Mouse (Mus musculus) right cerebral cortex, postnatal 36 days (tissue): ENCODE data around the gene Cdca5.

Source experiments
- DNase-seq, 2 experiments: peaks; one replicate each; pipeline ENCODE4 v3.0.0; 2022; ENCODE audit warnings: low spot score in 2 of 2, mixed read lengths in 1 of 2

Gene Cdca5

GRCm38 (mm10) chr19:6140678-6141393, 56.1 kb downstream of the Cdca5 start, which contains the start of gene Batf2:
Gene Batf2, plus strand, starts transcription at chr19:6140983.
- peak; percentile 88 to 91 for DNase-seq

DNA sequence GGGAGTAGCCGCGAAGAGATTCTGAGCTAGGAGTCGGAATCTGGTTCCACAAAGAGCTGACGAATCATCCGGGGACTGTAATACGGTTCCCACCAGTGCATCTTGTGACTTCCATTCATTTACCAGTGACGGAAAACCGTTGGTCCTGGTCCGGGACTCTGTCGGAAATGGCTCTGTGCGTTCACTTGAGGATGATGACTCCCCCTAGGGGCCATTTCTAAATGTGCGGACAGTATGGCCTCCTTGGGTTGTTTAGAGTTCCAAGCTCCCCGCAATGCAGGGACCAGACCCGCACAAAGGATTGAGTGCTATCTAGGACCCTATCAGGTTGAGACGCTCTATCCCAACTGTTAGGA, 56.6 kb downstream of the Cdca5 start, which contains the start of gene Arl2:
Gene Arl2, minus strand, starts transcription at position 155 of the 356 bp plus-strand sequence.
- peak; percentile 76 to 79 for DNase-seq
